Mouse (Mus musculus) liver, embryonic 14.5 days (tissue): ENCODE results near the gene Klf11. TPM values are rescaled to one million over a fixed set of nuclear protein-coding genes. Genes with fewer than 3 reads are reported as not detected.

Source experiments
- ATAC-seq: fragments of 200-750 bp; cut with Nextera tagmentation; 2 replicates; pipeline ENCODE4 v1.8.0; 2017; ENCODE audit warnings: moderate number of reproducible peaks, mild to moderate bottlenecking, moderate library complexity; ENCODE audit not compliant: insufficient read depth
- DNase-seq, 3 experiments: peaks; one replicate each; pipeline ENCODE4 v3.0.0-alpha.2; 2012 to 2013; ENCODE audit warnings: low read depth in 3 of 3, low spot score in 3 of 3
- H3K27ac ChIP-seq: fragments of 300-500 bp; sonication (generic); 2 replicates; pipeline ENCODE4 v1.5.1; 2014; ENCODE audit warnings: moderate library complexity, mild to moderate bottlenecking, control low read depth, inconsistent platforms
- H3K27me3 ChIP-seq: fragments of 300-500 bp; sonication (generic); 2 replicates; pipeline ENCODE4 v1.6.1; 2014; ENCODE audit warnings: mild to moderate bottlenecking, low read length, moderate library complexity; ENCODE audit not compliant: control insufficient read depth, insufficient read depth
- H3K36me3 ChIP-seq: fragments of 300-500 bp; sonication (generic); replicated peaks from 2 replicates; pipeline ENCODE4 v1.6.1; 2014; ENCODE audit warnings: low read depth; ENCODE audit not compliant: control insufficient read depth, insufficient read depth
- H3K4me1 ChIP-seq, 2 experiments: fragments of 200-500 bp in 1 of 2; fragments of 300-500 bp in 1 of 2; sonication (generic) in 1 of 2; replicated peaks; 2 replicates each; pipeline ENCODE4 v1.6.1; 2012 to 2014; ENCODE audit warnings: antibody characterized with exemption in 1 of 2, inconsistent platforms in 1 of 2, low read length in 1 of 2; ENCODE audit not compliant: control insufficient read depth in 2 of 2, insufficient read depth in 2 of 2
- H3K4me2 ChIP-seq: fragments of 300-500 bp; sonication (generic); 2 replicates; pipeline ENCODE4 v1.6.1; 2014; ENCODE audit warnings: low read depth, mild to moderate bottlenecking, control low read depth, moderate library complexity
- H3K4me3 ChIP-seq, 2 experiments: fragments of 200-500 bp in 1 of 2; fragments of 300-500 bp in 1 of 2; sonication (generic) in 1 of 2; 2 replicates each; pipeline ENCODE4 v1.5.1; 2012 to 2014; ENCODE audit warnings: low read depth in 2 of 2, low read length in 2 of 2, mild to moderate bottlenecking in 2 of 2, control low read depth in 1 of 2, inconsistent platforms in 1 of 2, moderate library complexity in 1 of 2; ENCODE audit not compliant: insufficient read depth in 1 of 2
- H3K9ac ChIP-seq: fragments of 300-500 bp; sonication (generic); replicated peaks from 2 replicates; pipeline ENCODE4 v1.6.1; 2014; ENCODE audit warnings: mild to moderate bottlenecking, control low read depth, moderate library complexity
- H3K9me3 ChIP-seq: fragments of 300-500 bp; sonication (generic); 2 replicates; pipeline ENCODE4 v1.6.1; 2016; ENCODE audit warnings: low read length, mixed read lengths; ENCODE audit not compliant: control insufficient read depth
- CTCF ChIP-seq: IDR thresholded peaks from 2 replicates; pipeline ENCODE4 v1.5.1; 2016; ENCODE audit warnings: antibody characterized with exemption, low read depth, control low read depth
- EP300 ChIP-seq: IDR thresholded peaks from 2 replicates; pipeline ENCODE4 v1.6.1; 2016; ENCODE audit warnings: antibody characterized with exemption, low read depth
- WGBS: fragments of 180-500 bp; shearing (Covaris S2); extraction: QIAGEN DNeasy Blood & Tissue Kit; methylation state at CpG from one replicate; pipeline ENCODE4 v1.1.7; 2014; ENCODE audit not compliant: insufficient replicate concordance; 5-methylcytosine and 5-hydroxymethylcytosine counted together
- polyA plus RNA-seq, 2 experiments: library from polyadenylated mRNA; depleted of rRNA in 1 of 2; stranded (reverse) in 1 of 2; unstranded in 1 of 2; fragments of >200 nt; fragmentation: Nextera tagmentation in 1 of 2; extraction: Ambion mirVana in 1 of 2; gene quantifications; 2 replicates each; pipeline versions ENCODE4 v1.2.1 to v1.2.3; 2012 to 2014

Gene Klf11
- polyA plus RNA-seq, 2 experiments, result 5.4 to 6.9 TPM

GRCm38 (mm10) chr12:24703013-24703412, 51.9 kb downstream of the Klf11 start:
- H3K9ac ChIP-seq, result peak overlapping the region; percentile 60
- peak overlapping the region; percentile 88 for H3K27ac ChIP-seq
- H3K4me2 ChIP-seq, result peak overlapping the region; percentile 55
- H3K4me1 ChIP-seq, result peaks cover 37 to 40% of the 10 kb centered on the region in 2 experiments
- H3K36me3 ChIP-seq, result no peaks in the 10 kb centered on the region
- H3K4me3 ChIP-seq, result no peak overlapping the region
- DNase-seq, result peak in 1 of 3 experiments; percentile 59
- H3K27me3 ChIP-seq, result no peaks in the 10 kb centered on the region
- no peaks in the 10 kb centered on the region for H3K9me3 ChIP-seq
- WGBS, result 60% methylated on average over 3 of the region's 3 CpGs
- ATAC-seq, result peak; percentile 69
- 0 out of 2 replicates have a peak, but pooled peaks have one; percentile 39 for TF ChIP-seq EP300
- no peak for TF ChIP-seq CTCF

DNA sequence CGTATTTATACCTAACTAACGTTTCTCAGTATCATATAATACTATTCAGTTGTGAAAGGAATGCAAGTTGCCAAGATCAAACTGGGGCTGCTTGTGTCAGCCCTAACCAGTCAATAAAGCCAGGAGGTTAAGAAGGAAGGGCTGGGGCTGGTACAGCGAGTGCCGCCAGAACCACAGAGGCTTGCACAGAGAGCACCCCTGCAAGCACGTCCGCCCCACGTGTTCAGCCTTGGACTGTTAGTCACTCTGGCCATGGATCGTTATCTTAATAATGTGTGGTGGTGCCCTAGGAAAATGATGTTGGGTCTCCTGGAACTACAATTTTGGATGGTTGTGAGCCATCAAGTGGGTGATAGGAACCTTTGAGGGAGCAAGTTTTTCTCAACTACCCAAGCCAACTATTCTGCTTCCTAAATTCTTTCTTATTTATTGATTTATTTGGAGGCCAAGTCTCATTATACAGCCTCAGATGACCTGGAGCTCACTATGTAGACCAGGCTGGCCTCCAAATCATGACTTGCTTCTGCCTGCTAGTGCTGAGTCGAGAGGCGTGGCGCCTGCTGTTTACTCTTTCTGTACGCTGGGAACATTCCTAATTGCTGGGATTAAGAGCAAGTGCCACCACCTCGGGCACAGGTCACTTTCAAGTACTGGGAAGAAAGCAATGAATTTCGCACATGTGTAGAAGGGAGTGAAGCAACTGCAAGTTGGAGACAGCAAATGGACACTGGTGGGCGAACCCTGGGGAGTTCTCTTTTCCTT, 54.6 kb downstream of the Klf11 start:
- H3K27me3 ChIP-seq, result no peaks in the 10 kb centered on the region
- peaks cover 41 to 45% of the 10 kb centered on the region in 2 experiments for H3K4me1 ChIP-seq
- H3K4me2 ChIP-seq, result peak overlapping the region; percentile 98
- TF ChIP-seq CTCF (no peak), EP300 (no peak)
- 71% methylated on average over 15 of the region's 15 CpGs for WGBS
- H3K4me3 ChIP-seq, result peak overlapping the region; percentile 45 to 80
- DNase-seq (peak in 1 of 3 experiments; percentile 47), ATAC-seq (no peak)
- H3K27ac ChIP-seq, result peak overlapping the region; percentile 93
- H3K9ac ChIP-seq, result peak overlapping the region; percentile 90
- H3K9me3 ChIP-seq, result no peaks in the 10 kb centered on the region
- H3K36me3 ChIP-seq, result peaks cover 19% of the 10 kb centered on the region

GRCm38 (mm10) chr12:24706764-24707479, 55.8 kb downstream of the Klf11 start:
- Histone ChIP-seq H3K4me3 (peak overlapping the region; percentile 80 to 85), H3K4me1 (peaks cover 43 to 54% of the 10 kb centered on the region in 2 experiments), H3K9me3 (no peaks in the 10 kb centered on the region), H3K36me3 (peaks cover 31% of the 10 kb centered on the region), H3K27me3 (no peaks in the 10 kb centered on the region), H3K4me2 (peak overlapping the region; percentile 98), H3K9ac (peak overlapping the region; percentile 90), H3K27ac (peak overlapping the region; percentile 93)
- ATAC-seq (peak; percentile 60), DNase-seq (peak; percentile 85 to 90 (median 89))
- TF ChIP-seq CTCF (no peak), EP300 (no peak)
- under 1% methylated on average over 27 of the region's 27 CpGs for WGBS

GRCm38 (mm10) chr12:24707480-24707802, 56.4 kb downstream of the Klf11 start:
- peak overlapping the region; percentile 80 to 85 for H3K4me3 ChIP-seq
- DNase-seq, result peak in 1 of 3 experiments; percentile 50
- TF ChIP-seq EP300 (no peak), CTCF (no peak)
- H3K36me3 ChIP-seq, result peaks cover 36% of the 10 kb centered on the region
- peaks cover 46 to 56% of the 10 kb centered on the region in 2 experiments for H3K4me1 ChIP-seq
- under 1% methylated on average over 9 of the region's 9 CpGs for WGBS
- ATAC-seq, result no peak
- H3K27me3 ChIP-seq, result no peaks in the 10 kb centered on the region
- H3K27ac ChIP-seq, result peak overlapping the region; percentile 93
- H3K9ac ChIP-seq, result peak overlapping the region; percentile 90
- H3K4me2 ChIP-seq, result peak overlapping the region; percentile 98
- H3K9me3 ChIP-seq, result no peaks in the 10 kb centered on the region
